Mouse (Mus musculus) megakaryocyte, embryonic 14.5 days (primary cell): ENCODE results near the gene Psmb5.

ENCODE experiments used
- FLI1 ChIP-seq: IDR thresholded peaks from 2 replicates; pipeline ENCODE4 v1.6.1; 2012; ENCODE audit warnings: low read length, inconsistent platforms, mixed read lengths
- GATA1 ChIP-seq: IDR thresholded peaks from 3 replicates; pipeline ENCODE4 v1.6.1; 2012; ENCODE audit warnings: mixed read lengths, low read length, inconsistent platforms, borderline replicate concordance

DNA sequence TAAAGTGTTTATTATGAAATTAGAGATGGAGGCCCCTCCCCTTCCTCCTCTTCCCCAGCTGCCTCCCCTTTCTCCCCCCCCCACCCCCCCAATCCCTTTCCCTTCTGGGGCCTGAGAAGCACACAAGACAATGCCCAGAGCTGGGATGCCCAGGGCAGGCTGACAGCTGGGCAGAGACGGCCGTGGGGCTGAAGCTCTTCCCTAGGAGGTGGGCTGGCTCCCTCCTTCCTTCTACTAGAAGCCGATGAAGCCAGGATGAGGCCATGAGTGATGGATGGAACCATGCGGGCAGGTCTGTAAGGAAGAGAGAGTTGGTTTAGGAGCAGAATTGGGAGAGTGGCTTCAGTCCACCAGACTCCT, 13.4 kb upstream of the Psmb5 start:
- TF ChIP-seq GATA1: no peak
- TF ChIP-seq FLI1: no peak
